Mouse (Mus musculus) layer of hippocampus, postnatal 25 days (tissue): ENCODE measurements around the gene Plpp1. TPM values are rescaled to one million over a fixed set of nuclear protein-coding genes. Genes with fewer than 3 reads are reported as not detected.
A peak's percentile ranks its signal among the peaks of the same experiment; 100 is the strongest.

Source experiments
- DNase-seq, 2 experiments: peaks; one replicate each; pipeline ENCODE4 v3.0.0; 2022; ENCODE audit warnings: mixed read lengths in 2 of 2, low spot score in 1 of 2; ENCODE audit errors: extremely low spot score in 1 of 2
- total RNA-seq, 2 experiments: library from RNA; stranded (reverse); gene quantifications; 2 replicates each; pipeline ENCODE4 v1.2.3; 2021

Gene Plpp1
- total RNA-seq, 2 experiments from 2014 or later: 30.9 to 33.1 TPM

DNA sequence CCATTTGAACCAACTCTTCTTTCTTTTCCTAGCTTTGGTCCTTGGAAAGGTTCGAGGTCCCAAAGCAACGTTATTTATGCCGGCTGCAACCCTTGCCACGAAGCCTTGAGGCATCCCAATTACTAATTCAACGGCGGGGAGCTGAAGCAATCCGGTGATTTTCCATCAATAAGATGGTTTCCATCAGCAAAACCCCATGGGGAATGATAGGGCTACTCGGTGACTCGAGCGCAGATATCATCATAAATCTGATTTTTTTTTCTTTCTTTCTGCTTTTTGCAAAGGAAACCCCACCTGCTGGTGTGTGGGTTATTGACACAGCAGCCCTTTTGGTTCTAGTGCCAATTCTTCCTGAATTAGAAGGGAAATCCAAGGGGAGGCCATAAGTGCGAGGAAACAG lies 28.3 kb upstream of the Plpp1 start:
- no peak for DNase-seq

DNA sequence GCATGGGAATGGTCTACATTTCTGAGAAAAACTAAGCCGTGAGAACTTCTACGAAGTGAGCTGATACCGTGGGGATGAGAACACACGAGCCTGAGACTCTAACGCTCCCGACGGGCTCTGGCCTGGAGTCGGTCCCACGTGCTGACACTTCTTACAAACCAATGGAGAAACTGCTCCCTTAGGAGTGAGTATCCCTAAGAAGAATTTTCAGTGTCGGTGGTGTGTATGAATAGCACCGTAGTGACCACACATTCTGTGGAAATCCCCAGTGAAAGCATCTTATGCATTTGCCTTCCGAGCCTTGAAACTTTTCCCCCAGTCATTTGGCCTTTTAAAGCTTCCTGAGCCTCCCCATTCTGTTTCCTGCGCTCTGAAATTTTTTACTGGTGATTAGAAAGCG lies 27.7 kb upstream of the Plpp1 start:
- DNase-seq: no peak

DNA sequence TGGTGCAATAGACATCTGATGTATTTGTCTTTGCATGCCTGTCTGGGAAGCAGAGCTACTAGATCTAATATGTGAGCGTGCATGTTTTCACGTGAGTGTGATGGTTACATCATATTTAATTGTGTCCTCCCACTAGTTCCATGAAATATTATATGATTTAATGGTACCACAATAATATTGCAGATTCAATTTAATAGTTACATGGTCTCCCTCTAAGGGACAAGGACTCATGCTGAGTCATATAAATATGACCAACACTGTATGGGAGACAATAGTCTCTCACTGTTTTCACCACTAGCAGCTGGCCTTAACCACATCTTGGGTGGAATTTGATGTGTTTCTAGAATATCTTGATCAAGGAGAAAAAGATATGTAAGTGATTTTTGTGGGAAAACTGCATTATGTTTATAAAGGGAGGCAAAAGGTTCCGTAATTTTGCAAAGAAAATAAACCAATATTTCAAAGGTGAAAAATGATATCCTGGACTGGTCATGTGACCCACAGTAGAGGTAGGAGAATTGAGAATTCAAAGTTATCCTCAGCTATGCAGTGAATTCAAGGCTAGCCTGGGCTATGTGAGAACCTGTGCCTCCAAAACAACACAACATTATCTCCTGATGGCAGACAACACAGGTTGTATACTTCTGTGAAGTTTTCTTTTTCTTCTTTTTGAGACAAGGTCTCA lies 26.5 kb upstream of the Plpp1 start:
- DNase-seq: no peak

DNA sequence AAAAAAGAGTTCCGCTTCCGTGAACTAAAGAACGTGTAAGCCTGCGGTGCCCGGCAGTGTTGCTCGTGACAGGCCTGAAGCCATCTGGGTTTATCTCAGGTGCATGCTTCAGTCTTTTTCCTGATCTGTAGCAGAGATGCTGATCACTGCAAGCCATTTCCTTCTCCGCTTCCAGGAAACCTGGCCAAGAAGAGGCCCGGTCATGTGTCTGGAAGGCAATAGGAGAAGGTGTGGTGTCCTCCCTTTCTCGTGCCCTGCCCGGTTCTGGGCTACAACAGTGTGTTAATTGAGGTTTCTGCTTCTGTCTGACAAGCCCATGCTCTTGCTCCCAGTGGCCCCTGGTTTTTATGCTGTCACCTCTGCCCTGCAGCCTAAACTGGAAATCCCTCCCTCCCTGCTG lies 24.7 kb upstream of the Plpp1 start:
- no peak for DNase-seq

DNA sequence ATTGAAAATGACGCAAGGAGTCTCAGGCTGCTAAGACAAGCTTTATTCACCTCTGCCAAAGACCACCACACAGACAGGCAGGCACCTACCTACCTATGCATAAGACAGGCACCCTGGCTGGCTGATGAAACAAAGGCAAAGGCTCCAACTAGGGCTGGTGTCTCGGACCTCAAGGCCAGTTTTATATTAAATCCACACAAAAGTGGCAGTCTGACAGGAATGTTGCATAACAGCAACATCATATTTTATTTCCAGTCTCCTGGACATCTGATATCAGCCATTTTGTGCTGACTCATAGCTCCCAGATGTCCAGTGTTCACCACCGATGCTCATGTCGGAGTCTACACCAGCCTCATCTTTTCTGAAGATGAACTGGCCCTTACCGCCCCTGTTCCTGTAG lies 22.2 kb upstream of the Plpp1 start:
- no peak for DNase-seq

DNA sequence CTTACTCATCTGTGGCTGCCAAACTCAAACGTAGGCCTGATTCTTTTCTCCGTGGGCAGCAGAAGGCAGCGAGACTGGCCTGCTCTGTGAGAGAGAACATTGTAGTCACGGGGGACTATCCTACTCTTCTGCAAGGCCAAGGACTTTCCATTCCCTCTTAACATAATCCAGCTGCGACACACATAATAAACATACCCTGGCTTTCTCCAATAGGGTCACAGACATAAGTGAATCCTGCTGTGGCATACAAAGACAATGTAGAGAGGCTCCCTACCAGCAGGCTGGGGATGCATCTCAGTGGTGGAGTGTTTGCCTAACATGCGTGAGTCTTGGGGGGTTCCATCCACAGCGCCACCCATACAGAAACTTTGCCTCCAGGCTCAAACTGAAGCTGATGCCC lies 15.3 kb upstream of the Plpp1 start:
- DNase-seq: no peak

DNA sequence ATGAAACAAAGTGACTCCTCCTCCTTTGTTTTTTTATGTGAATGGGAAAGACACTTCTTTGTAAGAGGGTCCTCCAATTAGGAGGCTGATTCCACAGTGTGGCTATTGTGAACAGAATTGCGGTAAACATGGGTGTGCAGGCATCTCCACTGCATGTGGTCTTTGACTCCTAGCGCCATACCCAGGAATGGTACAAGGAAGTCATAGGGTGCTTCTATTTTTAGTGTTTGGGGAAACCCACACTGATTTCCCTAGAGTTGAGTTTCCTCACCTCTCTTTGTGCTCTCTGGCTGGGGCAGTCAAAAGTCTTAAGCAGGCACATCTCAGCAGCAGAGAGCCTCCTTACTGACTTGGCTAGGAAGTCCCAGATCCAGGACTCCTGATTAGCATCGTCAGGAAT lies 14.4 kb upstream of the Plpp1 start:
- no peak for DNase-seq

DNA sequence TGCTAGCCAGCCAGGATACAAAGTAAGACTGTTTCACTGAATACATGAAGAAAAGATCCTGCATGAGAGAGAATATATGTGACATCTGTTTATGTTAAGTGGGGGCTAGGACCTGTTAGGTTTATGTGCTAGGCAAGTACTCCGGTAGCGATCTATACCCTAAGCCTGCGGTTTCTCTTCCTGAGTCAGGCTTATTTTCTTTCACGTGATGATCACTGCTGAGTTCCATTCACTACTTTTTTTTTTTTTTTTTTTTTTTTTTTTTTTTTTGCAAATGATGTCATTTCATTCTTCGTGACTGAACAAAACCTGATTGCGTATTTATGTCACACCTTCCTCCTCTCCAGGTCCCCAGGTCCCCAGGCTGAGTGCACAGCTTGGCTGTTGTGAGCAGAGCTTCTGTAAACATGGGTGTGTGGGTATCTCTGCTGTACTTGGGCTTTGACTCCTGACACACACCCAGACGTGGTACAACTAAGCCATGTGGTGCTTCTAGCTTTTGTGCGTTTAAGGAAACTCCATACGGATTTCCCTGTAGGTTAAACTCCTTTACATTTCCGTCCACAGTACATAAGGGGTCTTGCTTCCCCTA lies 13.6 kb upstream of the Plpp1 start:
- DNase-seq: no peak

DNA sequence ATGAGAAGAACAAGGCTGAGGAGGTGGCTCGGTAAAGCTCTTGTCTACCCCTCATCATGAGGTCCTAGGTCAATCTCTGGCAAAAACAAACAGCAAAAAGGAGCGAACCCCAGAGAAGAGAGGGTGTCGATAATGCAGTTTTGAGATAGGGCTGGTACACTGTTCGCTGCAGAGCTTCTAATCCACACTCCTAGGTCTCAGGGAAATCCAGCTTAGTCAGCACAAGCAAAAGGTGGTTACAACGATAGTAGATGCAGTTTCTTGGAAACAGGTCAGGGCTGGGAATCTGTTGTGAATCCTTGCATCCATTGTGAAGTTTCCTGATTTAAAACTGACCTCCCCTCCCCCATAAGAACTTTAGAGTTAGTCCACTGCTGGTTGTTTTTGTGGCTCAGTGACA lies 9.8 kb upstream of the Plpp1 start:
- DNase-seq: no peak

DNA sequence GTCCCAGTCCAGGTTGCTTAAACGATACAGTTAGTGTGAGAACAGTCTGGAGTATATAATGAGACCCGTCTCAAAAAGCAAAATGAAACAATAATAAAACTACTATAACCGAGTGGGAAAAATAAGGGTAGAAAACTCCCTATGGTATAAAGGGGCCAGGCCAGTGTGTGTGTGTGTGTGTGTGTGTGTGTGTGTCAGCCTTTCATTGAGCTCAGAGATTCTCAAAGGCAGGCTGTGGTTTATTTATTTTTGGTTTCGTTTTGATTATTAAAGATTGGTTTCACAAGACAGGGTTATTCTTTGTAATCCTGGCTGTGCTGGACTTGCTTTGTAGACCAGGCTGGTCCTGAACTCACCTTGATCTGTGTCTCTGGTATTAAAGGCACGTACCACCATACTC lies 8.7 kb upstream of the Plpp1 start:
- DNase-seq: no peak

DNA sequence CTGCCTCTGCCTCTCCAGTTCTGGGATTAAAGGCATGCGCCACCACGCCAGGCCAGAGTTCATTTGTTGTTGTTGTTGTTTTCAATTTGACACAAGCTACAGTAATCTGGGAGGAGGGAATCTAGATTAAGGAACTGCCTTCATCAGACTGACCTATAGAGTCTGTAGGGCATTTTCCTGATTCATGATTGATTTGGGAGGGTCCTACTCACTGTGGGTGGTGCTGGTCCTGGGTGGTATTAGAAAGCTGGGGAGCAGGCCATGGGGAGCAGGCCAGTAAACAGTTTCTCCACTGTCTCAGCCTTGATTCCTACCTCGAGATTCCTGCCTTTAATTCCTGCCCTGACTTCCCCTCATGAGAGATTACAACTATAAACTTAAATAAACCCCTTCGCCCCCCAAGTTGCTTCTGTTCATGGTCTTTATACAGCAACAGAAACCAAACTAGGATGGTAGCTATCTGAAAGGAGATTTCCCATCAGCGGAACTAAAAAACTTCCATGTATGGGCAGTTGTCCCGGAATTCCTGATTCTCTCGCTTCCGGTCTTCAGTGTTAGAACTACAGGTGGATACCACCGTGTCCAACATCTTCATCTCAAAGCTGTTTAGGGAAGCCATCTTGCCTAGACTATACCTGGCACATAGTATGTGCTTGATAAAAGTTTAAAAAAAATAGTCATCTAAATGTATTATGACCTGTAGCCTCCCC lies 2.2 kb upstream of the Plpp1 start:
- DNase-seq: no peak

DNA sequence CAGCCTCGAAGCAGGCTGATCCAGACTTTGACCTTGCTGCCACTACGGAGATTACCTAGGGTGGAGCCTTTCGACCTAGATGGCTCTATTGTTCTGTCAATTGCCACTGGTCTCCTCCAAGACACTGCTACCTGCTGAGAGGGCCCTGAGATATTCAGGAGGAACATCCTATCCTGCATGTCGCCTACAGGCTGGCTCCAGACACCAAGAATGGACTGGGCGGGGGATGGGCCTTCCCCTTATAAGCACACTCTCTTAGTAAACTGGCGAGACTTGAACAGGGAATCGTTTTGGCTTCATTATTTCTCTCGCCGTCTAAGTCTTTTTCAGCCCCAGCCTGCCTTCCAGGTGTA lies 1.7 kb upstream of the Plpp1 start:
- no peak for DNase-seq

DNA sequence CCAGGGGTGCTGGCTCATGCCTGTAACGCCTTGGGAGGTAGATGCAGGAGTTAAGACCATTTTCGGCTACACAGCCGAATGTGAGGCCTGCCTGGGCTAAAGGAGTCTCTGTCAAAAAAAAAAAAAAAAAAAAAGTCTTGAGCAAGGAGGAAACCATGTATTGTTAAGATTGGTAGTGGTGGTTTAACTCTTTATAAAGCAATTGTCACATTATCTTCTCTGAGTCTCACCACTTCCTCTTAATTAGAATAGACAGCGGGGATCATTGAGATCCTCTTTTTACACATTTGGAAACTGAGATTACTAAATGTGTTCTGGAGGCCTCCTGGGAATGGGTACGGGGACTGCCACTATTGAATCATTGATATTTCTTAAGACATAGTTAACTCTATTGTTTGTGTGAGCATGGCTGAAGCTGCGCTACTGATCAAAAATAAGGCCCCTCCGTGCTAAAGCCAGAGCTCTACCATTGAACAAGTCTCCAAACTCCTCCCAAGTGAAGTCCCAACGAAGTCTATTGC lies 811 bp upstream of the Plpp1 start:
- DNase-seq: no peak

DNA sequence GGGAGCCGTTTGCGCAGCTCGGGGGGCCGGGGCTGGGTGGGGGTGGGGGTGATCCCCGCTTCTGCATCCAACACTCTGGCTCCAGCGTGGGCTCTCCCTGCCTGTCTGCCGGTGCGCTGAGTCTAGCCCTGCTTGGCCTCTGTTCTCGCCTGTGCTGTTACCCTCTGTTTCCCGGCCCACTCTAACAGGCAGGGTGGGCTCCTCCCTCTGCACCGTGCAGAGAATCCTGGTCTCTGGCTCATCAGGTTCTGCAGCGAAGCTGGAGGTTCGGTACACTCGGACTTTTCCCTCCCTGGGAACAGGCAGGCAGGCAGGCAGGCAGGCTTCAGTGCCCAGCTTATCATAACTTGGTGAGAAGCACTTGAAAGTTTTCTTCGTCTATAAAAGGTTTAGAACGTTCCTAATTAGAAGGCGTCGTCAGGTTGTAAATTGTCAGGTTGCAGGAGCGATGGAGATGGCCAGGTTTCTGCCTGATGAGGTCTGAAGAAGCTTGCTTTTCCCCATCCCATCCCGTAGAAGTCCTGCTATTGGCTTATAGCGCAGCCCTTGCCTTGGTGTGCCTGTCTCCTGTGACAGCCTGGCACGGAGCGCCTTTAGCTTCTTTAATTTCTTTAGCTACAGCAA lies 901 bp downstream of the Plpp1 start:
- peak; percentile 27 to 28 for DNase-seq

DNA sequence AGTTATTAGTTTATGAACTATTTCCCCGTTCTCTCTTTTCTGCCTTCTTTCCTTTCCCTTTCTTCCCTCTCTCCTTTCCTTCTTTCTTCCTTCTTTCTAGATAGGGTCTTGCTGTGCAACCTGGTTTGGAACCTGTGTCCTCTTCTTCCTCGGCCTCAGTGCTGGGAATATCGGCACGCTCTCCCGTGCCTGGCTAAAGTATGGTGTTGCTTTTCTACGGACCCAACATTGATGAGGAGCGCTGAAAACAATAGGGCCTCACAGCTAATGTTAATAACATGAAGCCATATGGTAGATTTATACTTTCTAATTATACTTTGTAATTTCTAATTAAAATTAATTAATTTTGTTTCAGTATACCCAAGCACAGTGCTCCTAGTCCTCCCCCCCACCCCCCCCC lies 2.5 kb downstream of the Plpp1 start:
- DNase-seq: no peak

DNA sequence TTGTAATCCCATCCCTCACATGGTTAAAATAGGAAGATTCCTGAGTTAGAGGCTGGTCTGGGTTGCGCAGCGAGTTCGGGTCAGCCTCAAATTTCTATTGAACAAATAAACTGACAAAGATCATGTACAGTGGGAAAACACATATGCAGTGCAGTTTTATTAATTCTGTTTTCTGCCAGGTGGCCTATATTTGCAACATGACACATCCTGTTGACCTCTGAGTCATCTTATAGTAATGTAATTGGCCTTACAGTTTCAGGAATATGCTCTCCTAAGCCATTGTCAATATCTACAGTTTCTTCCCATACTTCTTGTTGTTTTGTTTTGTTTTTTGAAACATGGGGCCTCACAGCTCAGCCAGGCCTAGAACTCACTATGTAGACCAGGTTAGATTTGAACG lies 3.1 kb downstream of the Plpp1 start:
- no peak for DNase-seq

DNA sequence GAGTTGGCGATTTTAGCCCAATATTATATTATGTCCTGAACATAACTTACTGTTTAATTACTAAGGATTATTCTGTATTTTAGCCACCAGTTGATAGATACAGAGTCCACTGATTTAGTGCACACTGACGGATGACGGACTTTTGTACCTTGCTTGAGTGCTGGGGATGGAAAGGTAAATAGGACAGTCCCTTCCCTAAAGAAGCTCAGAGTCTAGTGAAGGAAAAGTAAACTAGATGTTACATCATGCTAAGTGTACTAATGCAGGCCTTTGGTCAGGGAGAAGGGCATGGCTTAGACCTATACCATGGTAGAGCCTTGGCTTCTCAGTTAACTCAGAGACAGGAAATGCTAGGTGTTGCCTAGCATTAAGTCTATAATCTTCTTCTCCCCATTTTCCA lies 4.9 kb downstream of the Plpp1 start:
- DNase-seq: no peak

DNA sequence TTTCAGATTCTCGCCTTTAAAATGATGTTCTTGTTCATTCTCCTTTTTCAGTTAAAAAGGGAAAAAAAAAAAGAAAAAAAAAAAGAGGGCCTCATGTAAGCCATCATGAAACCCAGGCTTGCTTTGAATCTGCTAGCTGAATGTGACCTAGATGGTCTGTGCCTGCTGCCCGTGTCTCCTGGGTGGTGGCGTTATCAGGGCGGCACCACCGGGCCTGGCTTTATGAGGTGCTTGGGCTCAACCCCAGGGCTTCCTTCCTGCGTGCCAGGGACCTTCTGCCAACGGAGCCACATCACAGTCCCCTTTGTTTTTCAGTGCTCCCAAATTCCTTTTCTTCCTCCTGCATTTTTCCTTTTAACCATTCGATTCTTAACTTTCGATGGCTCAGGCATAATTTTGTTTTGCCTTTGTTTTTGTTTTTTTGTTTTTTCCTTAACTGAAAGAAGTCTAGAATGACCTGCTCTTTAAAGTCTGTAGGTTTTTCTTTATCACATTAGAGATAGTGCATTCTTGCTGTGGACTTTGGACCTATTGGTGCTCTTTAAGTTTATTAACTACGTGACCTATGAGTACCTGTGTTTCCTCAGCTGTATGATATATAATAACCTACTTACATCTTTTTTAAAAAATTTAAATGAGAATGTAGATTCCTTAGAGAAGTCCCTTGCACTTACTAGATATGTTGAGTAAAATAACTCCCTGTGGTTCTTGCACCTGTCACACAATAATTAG lies 7.5 kb downstream of the Plpp1 start:
- DNase-seq: no peak

DNA sequence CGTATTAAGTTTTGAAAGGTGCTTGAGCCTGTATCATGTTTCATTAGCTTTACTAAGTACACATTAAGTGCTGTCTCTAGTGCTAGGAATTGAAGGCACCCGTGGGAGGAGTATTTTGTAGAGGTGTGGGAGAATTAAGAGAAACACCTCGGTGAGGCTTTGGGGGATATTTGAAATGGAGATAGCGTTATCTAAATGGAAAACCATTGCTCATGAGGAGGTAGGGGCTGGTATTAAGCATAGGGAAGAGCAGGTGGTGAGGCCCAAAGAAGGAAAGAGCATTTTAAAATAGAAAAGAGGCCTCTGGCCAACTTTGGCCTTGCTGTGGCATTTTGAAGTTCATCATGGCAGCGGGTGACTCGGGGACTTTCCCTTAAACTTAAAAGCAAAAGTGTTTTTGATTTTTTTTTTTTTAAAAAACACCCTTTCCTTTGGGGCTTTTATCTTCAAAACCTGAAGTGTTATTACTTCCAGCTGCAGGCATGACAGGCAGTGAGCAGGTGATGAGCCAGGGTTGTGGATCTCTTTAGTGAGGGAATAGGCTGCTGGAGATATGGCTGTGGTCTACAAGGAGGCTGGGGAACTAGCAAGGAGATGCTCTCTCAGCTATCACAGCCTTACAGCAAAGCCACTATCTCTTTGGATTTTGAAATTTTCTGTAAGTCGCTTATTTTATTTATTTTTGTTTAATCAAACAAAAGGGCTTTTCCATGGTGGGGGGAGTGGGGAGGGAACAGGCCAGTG lies 9.1 kb downstream of the Plpp1 start:
- DNase-seq: no peak

DNA sequence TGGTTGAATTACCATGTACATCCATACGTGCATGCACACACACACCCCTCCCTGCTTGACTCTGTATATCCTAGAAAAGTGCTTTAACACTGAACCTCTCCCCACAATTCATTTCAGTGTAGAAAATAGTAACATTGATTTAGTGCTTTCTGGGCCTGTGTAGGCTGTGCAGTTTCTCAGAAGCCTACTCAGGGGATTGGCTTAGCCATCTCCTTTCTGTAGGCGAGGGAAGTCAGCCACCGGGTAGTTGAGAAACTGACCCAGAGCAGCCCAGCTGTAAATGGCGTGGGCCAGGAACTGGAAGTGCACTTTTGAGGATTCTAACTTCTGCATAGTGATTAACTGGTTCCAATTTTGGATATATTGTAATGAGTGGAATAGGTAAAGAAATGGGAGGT lies 9.7 kb downstream of the Plpp1 start:
- no peak for DNase-seq
